Mouse (Mus musculus) lung, postnatal 0 days (tissue): Measurements from ENCODE around the gene Crlf3. TPM values are rescaled to one million over a fixed set of nuclear protein-coding genes. Genes with fewer than 3 reads are reported as not detected.

Experiments
- ATAC-seq: fragments of 200-750 bp; cut with Nextera tagmentation; 2 replicates; pipeline ENCODE4 v1.8.0; 2017; ENCODE audit warnings: moderate library complexity
- DNase-seq: peaks from one replicate; pipeline ENCODE4 v3.0.0-alpha.2; 2016; ENCODE audit warnings: low spot score
- H3K27ac ChIP-seq: fragments of 300-500 bp; sonication (generic); 2 replicates; pipeline ENCODE4 v1.5.1; 2014; ENCODE audit warnings: antibody characterized with exemption, mild to moderate bottlenecking, low read length, mixed read lengths
- H3K27me3 ChIP-seq: fragments of 300-500 bp; sonication (generic); replicated peaks from 2 replicates; pipeline ENCODE4 v1.6.1; 2014; ENCODE audit warnings: low read length, mixed read lengths; ENCODE audit not compliant: insufficient read depth
- H3K36me3 ChIP-seq: fragments of 300-500 bp; sonication (generic); 2 replicates; pipeline ENCODE4 v1.6.1; 2014; ENCODE audit warnings: low read length, mixed read lengths; ENCODE audit not compliant: insufficient read depth
- H3K4me1 ChIP-seq: fragments of 300-500 bp; sonication (generic); 2 replicates; pipeline ENCODE4 v1.6.1; 2014; ENCODE audit warnings: antibody characterized with exemption, low read depth, low read length, mixed read lengths; ENCODE audit not compliant: insufficient read depth
- H3K4me2 ChIP-seq: fragments of 300-500 bp; sonication (generic); replicated peaks from 2 replicates; pipeline ENCODE4 v1.6.1; 2014; ENCODE audit warnings: low read depth, mild to moderate bottlenecking, low read length, moderate library complexity, mixed read lengths
- H3K4me3 ChIP-seq: fragments of 300-500 bp; sonication (generic); 2 replicates; pipeline ENCODE4 v1.5.1; 2014; ENCODE audit warnings: low read depth, low read length
- H3K9ac ChIP-seq: fragments of 300-500 bp; sonication (generic); replicated peaks from 2 replicates; pipeline ENCODE4 v1.6.1; 2014; ENCODE audit warnings: low read depth, mild to moderate bottlenecking
- H3K9me3 ChIP-seq: fragments of 300-500 bp; sonication (generic); 2 replicates; pipeline ENCODE4 v1.6.1; 2016; ENCODE audit warnings: low read length, mixed read lengths
- CTCF ChIP-seq: IDR thresholded peaks from 2 replicates; pipeline ENCODE4 v1.5.1; 2016; ENCODE audit warnings: antibody characterized with exemption, mild to moderate bottlenecking
- EP300 ChIP-seq: IDR thresholded peaks from 2 replicates; pipeline ENCODE4 v1.6.1; 2016; ENCODE audit warnings: antibody characterized with exemption, mild to moderate bottlenecking, control low read depth
- WGBS: fragments of 180-500 bp; shearing (Covaris S2); extraction: QIAGEN DNeasy Blood & Tissue Kit; methylation state at CpG from one replicate; pipeline ENCODE4 v1.1.7; 2014; 5-methylcytosine and 5-hydroxymethylcytosine counted together
- polyA plus RNA-seq: library from polyadenylated mRNA; unstranded; fragments of >200 nt; fragmentation: Nextera tagmentation; extraction: Ambion mirVana; gene quantifications from 2 replicates; pipeline ENCODE4 v1.2.1, GENCODE M21; 2015

Crlf3 gene
- polyA plus RNA-seq, 1 experiment from 2014 or later: 42.4 TPM

DNA sequence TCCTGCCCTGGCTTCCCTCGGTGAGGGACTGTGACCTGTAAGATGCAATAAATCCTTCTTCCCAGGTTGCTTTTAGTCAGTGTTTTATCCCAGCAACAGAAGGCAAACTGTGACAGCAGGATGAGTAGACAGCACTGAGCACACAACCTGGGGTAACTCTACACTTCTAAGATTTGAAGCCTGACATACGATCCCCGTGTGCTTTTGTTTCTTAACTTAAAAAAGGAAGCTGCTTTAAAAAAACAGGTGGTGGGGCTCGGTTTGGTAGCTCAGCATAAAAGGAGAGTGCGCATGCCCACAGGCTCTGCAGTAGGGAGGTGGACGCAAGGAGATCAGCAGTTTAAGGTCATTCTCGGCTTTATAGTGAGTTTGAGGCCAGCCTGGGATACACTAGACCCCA, 28.3 kb downstream of the Crlf3 start:
- 71% methylated on average over 7 of the region's 7 CpGs for WGBS
- Histone ChIP-seq H3K27me3 (no peaks in the 10 kb centered on the region), H3K36me3 (peaks cover 33% of the 10 kb centered on the region), H3K9ac (no peak overlapping the region), H3K9me3 (no peaks in the 10 kb centered on the region), H3K4me2 (no peak overlapping the region), H3K27ac (peak overlapping the region; percentile 78), H3K4me3 (no peak overlapping the region), H3K4me1 (no peaks in the 10 kb centered on the region)
- DNase-seq (no peak), ATAC-seq (no peak)
- TF ChIP-seq EP300 (no peak), CTCF (no peak)

DNA sequence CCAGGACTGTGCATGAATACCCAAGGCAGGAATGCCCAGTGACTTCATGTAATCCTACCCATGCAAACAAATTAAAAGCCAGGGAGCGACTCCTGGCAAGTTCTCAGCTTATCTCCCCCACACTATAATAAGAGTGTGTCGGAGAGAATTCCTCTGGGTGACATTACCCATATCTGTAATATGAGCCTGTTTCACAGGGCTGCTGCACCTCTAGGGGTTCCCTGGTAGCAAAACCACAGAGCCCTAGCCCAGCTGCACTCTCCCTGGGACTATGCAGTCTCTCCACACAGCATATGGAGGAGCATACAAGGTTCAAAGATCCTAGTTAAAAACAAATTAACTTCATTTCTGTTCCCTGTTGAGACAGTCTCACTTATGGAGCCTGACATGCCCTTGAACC, 30.7 kb downstream of the Crlf3 start:
- ATAC-seq: peak; percentile 34; the same call in 1 of the 2 replicates
- Histone ChIP-seq H3K4me1 (no peaks in the 10 kb centered on the region), H3K4me2 (no peak overlapping the region), H3K4me3 (no peak overlapping the region), H3K9me3 (no peaks in the 10 kb centered on the region), H3K9ac (no peak overlapping the region), H3K27me3 (no peaks in the 10 kb centered on the region), H3K36me3 (peaks cover 17% of the 10 kb centered on the region; the same call in 1 of the 2 replicates), H3K27ac (0 out of 2 replicates have a peak overlapping the region, but pooled peaks have one; percentile 0)
- peak; percentile 21 for DNase-seq
- TF ChIP-seq CTCF (no peak), EP300 (peak; percentile 33; the same call in 1 of the 2 replicates)
- 42% methylated on average over 2 of the region's 2 CpGs for WGBS

DNA sequence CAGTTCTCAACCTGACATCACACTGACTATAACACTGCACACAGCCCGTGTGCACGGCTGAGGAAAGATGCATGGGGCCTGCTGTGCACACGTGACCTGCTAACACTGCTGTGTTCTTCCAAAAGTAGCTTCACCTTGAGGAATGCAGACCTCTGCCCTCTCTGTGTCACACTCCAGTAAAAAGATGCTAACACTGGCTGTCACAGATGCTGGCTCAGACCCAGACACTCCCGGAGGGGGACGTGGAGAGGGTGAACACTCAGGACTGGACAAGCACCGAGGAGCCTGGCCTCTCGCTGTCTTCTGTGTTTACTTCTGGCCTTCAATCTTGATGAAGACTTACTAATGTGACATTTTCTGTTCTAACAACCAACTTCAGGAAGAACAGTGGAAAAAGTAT, 33.9 kb downstream of the Crlf3 start:
- Histone ChIP-seq H3K27ac (no peak overlapping the region), H3K27me3 (no peaks in the 10 kb centered on the region), H3K36me3 (0 out of 2 replicates have a peak, but pooled peaks cover 10% of the 10 kb centered on the region), H3K9me3 (no peaks in the 10 kb centered on the region), H3K4me3 (no peak overlapping the region), H3K4me2 (no peak overlapping the region), H3K9ac (no peak overlapping the region), H3K4me1 (no peaks in the 10 kb centered on the region)
- TF ChIP-seq EP300: no peak
- TF ChIP-seq CTCF: no peak
- DNase-seq (no peak), ATAC-seq (no peak)
- 50% methylated on average over 7 of the region's 7 CpGs for WGBS

DNA sequence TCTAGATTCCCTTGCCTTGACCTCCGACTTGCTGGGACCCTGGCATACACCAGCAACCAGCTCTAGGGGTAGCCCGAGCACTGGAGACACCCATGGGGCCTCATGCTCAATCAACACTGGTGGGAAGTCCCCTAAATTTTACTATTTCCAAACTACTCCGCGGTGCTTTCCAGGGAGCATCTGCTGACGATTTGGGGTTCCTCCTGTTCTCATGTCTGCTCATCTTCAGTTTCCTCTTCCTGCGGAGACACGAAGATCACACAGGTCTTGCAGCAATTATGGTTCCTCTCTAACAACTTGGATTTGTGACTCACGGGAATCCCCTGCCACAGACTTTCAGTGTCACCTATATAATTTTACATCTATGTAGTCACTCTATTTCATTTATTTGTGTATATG, 37.4 kb downstream of the Crlf3 start:
- H3K9me3 ChIP-seq: no peaks in the 10 kb centered on the region
- H3K4me3 ChIP-seq: no peak overlapping the region
- no peak overlapping the region for H3K9ac ChIP-seq
- no peaks in the 10 kb centered on the region for H3K4me1 ChIP-seq
- DNase-seq (no peak), ATAC-seq (no peak)
- no peak overlapping the region for H3K4me2 ChIP-seq
- H3K36me3 ChIP-seq: 0 out of 2 replicates have a peak, but pooled peaks cover 3% of the 10 kb centered on the region
- no peak overlapping the region for H3K27ac ChIP-seq
- WGBS: 84% methylated on average over 8 of the region's 8 CpGs
- TF ChIP-seq CTCF (no peak), EP300 (no peak)
- H3K27me3 ChIP-seq: no peaks in the 10 kb centered on the region

DNA sequence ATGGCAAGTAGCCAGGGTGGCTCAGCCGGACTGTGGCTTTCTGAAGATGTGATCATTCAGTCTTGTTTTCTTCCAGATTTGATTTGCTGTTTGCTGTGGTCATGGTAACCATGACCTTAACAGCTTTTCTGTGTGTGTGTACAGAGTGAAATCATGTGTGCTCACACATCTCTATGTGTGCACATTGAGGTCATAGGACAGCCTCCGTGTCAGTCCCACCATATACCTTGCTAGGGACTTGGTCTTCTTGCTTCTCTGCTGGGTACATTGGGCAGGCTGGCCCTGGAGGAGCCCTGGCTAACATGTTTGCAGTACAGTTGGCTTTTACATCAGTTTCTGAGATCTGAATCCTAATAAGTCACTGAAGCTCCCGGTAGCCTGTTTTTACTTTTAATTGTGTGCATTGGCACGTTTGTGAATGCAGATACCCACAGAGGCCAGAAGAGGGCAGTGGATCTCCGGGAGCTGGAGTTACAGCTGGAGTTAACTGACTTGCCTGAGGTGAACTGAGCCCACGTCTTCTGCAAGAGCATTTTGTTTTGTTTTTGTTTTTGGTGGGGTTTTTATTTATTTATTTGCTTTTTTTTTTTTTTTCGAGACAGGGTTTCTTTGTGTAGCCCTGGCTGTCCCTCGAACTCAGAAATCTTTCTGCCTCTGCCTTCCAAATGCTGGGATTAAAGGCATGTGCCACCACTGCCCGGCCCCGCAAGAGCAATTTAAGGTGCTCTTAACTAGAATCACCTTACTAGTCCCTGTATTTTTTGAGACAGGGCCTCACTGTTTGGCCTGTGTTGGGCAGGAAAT, 38.0 kb downstream of the Crlf3 start:
- Histone ChIP-seq H3K9me3 (no peaks in the 10 kb centered on the region), H3K4me2 (no peak overlapping the region), H3K36me3 (0 out of 2 replicates have a peak, but pooled peaks cover 3% of the 10 kb centered on the region), H3K4me3 (no peak overlapping the region), H3K27me3 (no peaks in the 10 kb centered on the region), H3K4me1 (no peaks in the 10 kb centered on the region), H3K9ac (no peak overlapping the region), H3K27ac (no peak overlapping the region)
- 48% methylated on average over 10 of the region's 10 CpGs for WGBS
- DNase-seq (peak; percentile 76), ATAC-seq (peak; percentile 50; the same call in 1 of the 2 replicates)
- no peak for TF ChIP-seq EP300
- TF ChIP-seq CTCF: peak; percentile 84

DNA sequence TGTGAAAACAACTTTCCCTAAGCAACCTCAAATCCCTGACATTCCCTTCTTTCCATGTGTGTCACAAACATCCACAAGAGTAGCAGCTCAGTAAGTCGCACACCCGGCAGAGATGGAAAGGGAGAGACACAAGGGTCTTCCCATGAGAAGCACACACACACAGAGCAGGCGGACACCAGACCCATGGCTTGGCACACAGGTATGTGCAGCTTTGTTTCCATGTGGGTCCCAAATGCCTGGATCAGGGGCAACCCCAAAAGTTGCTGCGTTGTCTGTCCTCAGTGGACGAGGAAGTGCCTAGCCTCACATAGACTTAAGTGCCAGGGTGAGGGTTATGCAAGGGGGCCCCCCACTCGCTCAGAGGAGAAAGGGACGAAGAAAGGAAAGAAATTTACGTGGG, 43.3 kb downstream of the Crlf3 start:
- no peak for TF ChIP-seq EP300
- no peak for TF ChIP-seq CTCF
- Histone ChIP-seq H3K27ac (no peak overlapping the region), H3K9me3 (no peaks in the 10 kb centered on the region), H3K27me3 (no peaks in the 10 kb centered on the region), H3K4me1 (no peaks in the 10 kb centered on the region), H3K9ac (no peak overlapping the region), H3K36me3 (no peaks in the 10 kb centered on the region; the same call in 1 of the 2 replicates), H3K4me3 (no peak overlapping the region), H3K4me2 (no peak overlapping the region)
- 60% methylated on average over 8 of the region's 8 CpGs for WGBS
- ATAC-seq: no peak
- DNase-seq: no peak
